Mouse (Mus musculus) heart, adult 2 months (tissue): ENCODE measurements around the gene Mettl15. TPM values are rescaled to one million over a fixed set of nuclear protein-coding genes. Genes with fewer than 3 reads are reported as not detected.

Source experiments
- DNase-seq, 2 experiments: peaks; one replicate each; pipeline ENCODE4 v3.0.0; 2021
- H3K27ac ChIP-seq: fragments of 200-600 bp; 2 replicates; pipeline ENCODE4 v1.8.1; 2022
- H3K27me3 ChIP-seq: fragments of 200-500 bp; 2 replicates; pipeline ENCODE4 v1.6.1; 2012; ENCODE audit warnings: mild to moderate bottlenecking, low read length, inconsistent platforms, mixed read lengths; ENCODE audit not compliant: control insufficient read depth, insufficient read depth
- H3K36me3 ChIP-seq: fragments of 200-500 bp; 2 replicates; pipeline ENCODE4 v1.6.1; 2012; ENCODE audit warnings: low read length, inconsistent platforms; ENCODE audit not compliant: control insufficient read depth, insufficient read depth
- H3K4me1 ChIP-seq: fragments of 200-500 bp; 2 replicates; pipeline ENCODE4 v1.6.1; 2011; ENCODE audit warnings: low read length; ENCODE audit not compliant: control insufficient read depth, insufficient read depth
- H3K4me3 ChIP-seq: fragments of 200-600 bp; 2 replicates; pipeline ENCODE4 v1.8.1; 2022
- H3K79me2 ChIP-seq: fragments of 200-500 bp; replicated peaks from 2 replicates; pipeline ENCODE4 v1.6.1; 2012; ENCODE audit warnings: mild to moderate bottlenecking, inconsistent platforms, low read length, moderate library complexity, mixed read lengths; ENCODE audit not compliant: control insufficient read depth, insufficient read depth
- H3K9ac ChIP-seq: fragments of 200-500 bp; 2 replicates; pipeline ENCODE4 v1.6.1; 2012; ENCODE audit warnings: low read depth, mild to moderate bottlenecking, control low read depth, inconsistent platforms, low read length, mixed read lengths
- CTCF ChIP-seq: fragments of 200-600 bp; IDR thresholded peaks from 2 replicates; pipeline ENCODE4 v1.8.1; 2022; ENCODE audit warnings: antibody characterized with exemption, mild to moderate bottlenecking, moderate library complexity
- EP300 ChIP-seq: fragments of 200-500 bp; IDR thresholded peaks from 2 replicates; pipeline ENCODE4 v1.6.1; 2011; ENCODE audit warnings: low read depth, low read length, control low read depth; ENCODE audit not compliant: insufficient read depth
- POLR2A ChIP-seq: fragments of 200-500 bp; IDR thresholded peaks from 2 replicates; pipeline ENCODE4 v1.6.1; 2011; ENCODE audit warnings: mild to moderate bottlenecking, low read depth, low read length, control low read depth; ENCODE audit not compliant: insufficient read depth
- WGBS: fragments of 180-500 bp; shearing (Covaris S2); methylation state at CpG from one replicate; pipeline ENCODE4 v1.1.7; 2018; 5-methylcytosine and 5-hydroxymethylcytosine counted together
- intact Hi-C: fragments of 180-260 bp; cut with DNase I; formaldehyde crosslinking; loops from one replicate; pipeline ENCODE4 v1.15.1; 2025
- polyA plus RNA-seq: library from polyadenylated mRNA; depleted of rRNA; stranded (reverse); fragments of >200 nt; gene quantifications from 2 replicates; pipeline ENCODE4 v1.2.3, GENCODE M21; 2012
- total RNA-seq, 2 experiments: library from RNA; stranded (reverse); gene quantifications; 2 replicates each; pipeline ENCODE4 v1.2.3; 2021

The Mettl15 gene
- total and polyA plus RNA-seq, 3 experiments = 7.1 to 12.9 (median 12.1) TPM

- WGBS = 90% methylated on average over 1 of the region's 1 CpGs
These were observed 7.5 kb downstream of the Mettl15 start for GRCm38 (mm10) chr2:109273098-109273497.

GRCm38 (mm10) chr2:109262779-109263178 lies 17.8 kb downstream of the Mettl15 start:
- H3K36me3 ChIP-seq = no peaks in the 10 kb centered on the region
- H3K27ac ChIP-seq = no peak overlapping the region
- TF ChIP-seq POLR2A = no peak
- no peak for TF ChIP-seq EP300
- TF ChIP-seq CTCF = no peak
- no peak for DNase-seq
- H3K4me3 ChIP-seq = no peak overlapping the region
- WGBS = 79% methylated on average over 1 of the region's 1 CpGs
- no peaks in the 10 kb centered on the region for H3K27me3 ChIP-seq
- no peak overlapping the region for H3K9ac ChIP-seq
- H3K79me2 ChIP-seq = no peaks in the 10 kb centered on the region
- intact Hi-C loops = no loop called here
- no peaks in the 10 kb centered on the region for H3K4me1 ChIP-seq

More at GRCm38 (mm10) chr2:109273098-109273497, 7.5 kb downstream of the Mettl15 start:
- TF ChIP-seq EP300 (no peak), CTCF (no peak), POLR2A (no peak)
- H3K36me3 ChIP-seq = no peaks in the 10 kb centered on the region
- H3K27me3 ChIP-seq = no peaks in the 10 kb centered on the region
- no peaks in the 10 kb centered on the region for H3K79me2 ChIP-seq
- intact Hi-C loops = no loop called here
- no peak overlapping the region for H3K27ac ChIP-seq
- no peaks in the 10 kb centered on the region; the same call in none of the 2 replicates for H3K4me1 ChIP-seq
- DNase-seq = no peak
- no peak overlapping the region for H3K4me3 ChIP-seq
- H3K9ac ChIP-seq = no peak overlapping the region

GRCm38 (mm10) chr2:109241947-109242346 lies 38.6 kb downstream of the Mettl15 start:
- intact Hi-C loops = no loop called here
- Histone ChIP-seq H3K27ac (no peak overlapping the region), H3K4me1 (no peaks in the 10 kb centered on the region), H3K36me3 (no peaks in the 10 kb centered on the region), H3K79me2 (no peaks in the 10 kb centered on the region), H3K4me3 (no peak overlapping the region), H3K27me3 (no peaks in the 10 kb centered on the region), H3K9ac (no peak overlapping the region)
- WGBS = 47% methylated on average over 3 of the region's 3 CpGs
- DNase-seq = no peak
- TF ChIP-seq CTCF (no peak), EP300 (no peak), POLR2A (no peak)

- Histone ChIP-seq H3K27me3 (no peaks in the 10 kb centered on the region), H3K4me3 (no peak overlapping the region), H3K36me3 (no peaks in the 10 kb centered on the region), H3K79me2 (no peaks in the 10 kb centered on the region), H3K27ac (no peak overlapping the region), H3K9ac (no peak overlapping the region), H3K4me1 (no peaks in the 10 kb centered on the region)
- intact Hi-C loops = no loop called here
- no peak for TF ChIP-seq CTCF
- DNase-seq = no peak
- 77% methylated on average over 1 of the region's 1 CpGs for WGBS
These were observed 44.8 kb downstream of the Mettl15 start for GRCm38 (mm10) chr2:109235741-109236140.

GRCm38 (mm10) chr2:109233876-109234275 lies 46.7 kb downstream of the Mettl15 start:
- DNase-seq = no peak
- TF ChIP-seq EP300 (no peak), CTCF (no peak), POLR2A (no peak)
- Histone ChIP-seq H3K4me3 (no peak overlapping the region), H3K27me3 (no peaks in the 10 kb centered on the region), H3K27ac (no peak overlapping the region), H3K79me2 (no peaks in the 10 kb centered on the region), H3K36me3 (no peaks in the 10 kb centered on the region), H3K4me1 (no peaks in the 10 kb centered on the region), H3K9ac (no peak overlapping the region)
- intact Hi-C loops = no loop called here
- 84% methylated on average over 4 of the region's 4 CpGs for WGBS

- Histone ChIP-seq H3K36me3 (no peaks in the 10 kb centered on the region), H3K9ac (no peak overlapping the region), H3K4me3 (no peak overlapping the region), H3K27me3 (no peaks in the 10 kb centered on the region), H3K79me2 (no peaks in the 10 kb centered on the region), H3K27ac (no peak overlapping the region), H3K4me1 (no peaks in the 10 kb centered on the region)
- DNase-seq = no peak
- TF ChIP-seq POLR2A (no peak), CTCF (no peak), EP300 (no peak)
- intact Hi-C loops = no loop called here
These were observed 50.1 kb downstream of the Mettl15 start for GRCm38 (mm10) chr2:109230443-109230842.
